Mouse (Mus musculus) hindbrain, embryonic 10.5 days (tissue): ENCODE data around the gene Tmprss6. TPM values are rescaled to one million over a fixed set of nuclear protein-coding genes. Genes with fewer than 3 reads are reported as not detected.
A peak's percentile ranks its signal among the peaks of the same experiment; 100 is the strongest.

Experiments used
- DNase-seq: peaks from one replicate; pipeline ENCODE4 v3.0.0-alpha.2; 2017; ENCODE audit warnings: low spot score
- H3K27ac ChIP-seq: fragments of 300-500 bp; sonication (generic); 2 replicates; pipeline ENCODE4 v1.5.1; 2016; ENCODE audit warnings: mild to moderate bottlenecking, moderate library complexity
- H3K27me3 ChIP-seq: fragments of 300-500 bp; sonication (generic); 2 replicates; pipeline ENCODE4 v1.6.1; 2016; ENCODE audit warnings: mild to moderate bottlenecking; ENCODE audit not compliant: poor library complexity, insufficient read depth, severe bottlenecking
- H3K36me3 ChIP-seq: fragments of 300-500 bp; sonication (generic); 2 replicates; pipeline ENCODE4 v1.6.1; 2016; ENCODE audit warnings: mild to moderate bottlenecking, moderate library complexity
- H3K4me1 ChIP-seq: fragments of 300-500 bp; sonication (generic); replicated peaks from 2 replicates; pipeline ENCODE4 v1.6.1; 2016; ENCODE audit warnings: mild to moderate bottlenecking
- H3K4me3 ChIP-seq: fragments of 300-500 bp; sonication (generic); 2 replicates; pipeline ENCODE4 v1.5.1; 2016; ENCODE audit warnings: mild to moderate bottlenecking, moderate library complexity
- H3K9me3 ChIP-seq: fragments of 300-500 bp; sonication (generic); 2 replicates; pipeline ENCODE4 v1.6.1; 2016; ENCODE audit warnings: mild to moderate bottlenecking, moderate library complexity
- WGBS: fragments of 180-500 bp; shearing (Covaris S2); methylation state at CpG from one replicate; pipeline ENCODE4 v1.1.7; 2016; 5-methylcytosine and 5-hydroxymethylcytosine counted together
- polyA plus RNA-seq: library from polyadenylated mRNA; unstranded; fragments of >200 nt; fragmentation: Nextera tagmentation; extraction: Ambion mirVana; gene quantifications from 2 replicates; pipeline ENCODE4 v1.2.1, GENCODE M21; 2016

Tmprss6 gene
- not detected in 2 replicates for polyA plus RNA-seq

DNA sequence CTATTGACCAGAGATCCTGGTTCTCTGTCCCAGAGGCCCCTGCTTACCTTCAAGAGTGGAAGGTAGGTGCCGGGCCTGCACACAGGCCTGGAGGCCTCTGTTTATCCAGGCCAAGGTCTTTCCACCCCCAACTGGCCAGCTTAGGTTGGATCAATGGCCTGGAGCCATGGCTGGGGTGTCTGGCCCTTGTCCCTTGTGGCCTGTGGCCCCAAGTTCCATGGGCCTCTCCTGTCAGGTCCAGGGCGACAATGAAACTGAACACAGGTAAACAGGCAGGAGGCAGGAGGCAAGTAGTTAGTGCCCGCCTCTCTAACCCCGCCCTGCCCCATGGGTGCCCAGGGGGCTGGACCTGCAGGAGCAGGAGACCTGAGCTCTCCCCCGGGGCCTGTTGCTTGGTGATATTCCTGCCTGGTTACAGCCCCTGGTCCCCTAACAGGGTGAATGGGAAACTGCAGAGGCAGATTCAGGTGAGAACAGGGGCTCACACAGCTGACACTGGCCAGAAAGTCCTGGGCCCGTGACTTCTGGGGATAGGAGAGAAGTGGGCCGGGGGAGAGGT is at the start of gene Tmprss6:
Gene Tmprss6, minus strand, starts transcription at position 256 of the 559 bp plus-strand sequence.
- WGBS = 81% methylated on average over 7 of the region's 7 CpGs
- no peak for DNase-seq
- Histone ChIP-seq H3K4me1 (peaks cover 17% of the 10 kb centered on the region; the same call in 1 of the 2 replicates), H3K36me3 (no peaks in the 10 kb centered on the region), H3K27ac (no peak within 1 kb of the TSS), H3K9me3 (no peaks in the 10 kb centered on the region), H3K4me3 (no peak within 1 kb of the TSS), H3K27me3 (peaks cover 3% of the 10 kb centered on the region; the same call in 1 of the 2 replicates)

DNA sequence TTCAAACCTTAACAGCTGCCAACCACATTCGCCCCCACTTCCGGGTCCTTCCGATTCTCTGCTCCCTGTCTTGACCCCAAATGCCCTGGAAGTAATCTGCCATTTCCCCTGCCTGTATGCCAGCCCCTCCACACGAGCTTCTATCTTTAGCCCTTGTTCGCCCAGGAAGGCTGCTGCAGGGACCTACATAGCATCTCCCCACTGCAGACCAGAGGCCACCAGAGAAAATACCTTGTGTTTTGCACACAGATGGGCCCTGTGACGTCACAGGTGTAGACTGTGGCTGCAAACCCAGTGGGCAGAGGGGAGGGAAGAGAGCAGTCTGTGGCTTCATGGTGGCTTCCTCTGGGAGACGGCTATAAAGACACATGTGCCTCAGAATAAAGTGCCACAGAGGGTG is 49.8 kb upstream of the Tmprss6 start:
- DNase-seq = no peak
- peaks cover 47% of the 10 kb centered on the region for H3K4me1 ChIP-seq
- 67% methylated on average over 7 of the region's 7 CpGs for WGBS

DNA sequence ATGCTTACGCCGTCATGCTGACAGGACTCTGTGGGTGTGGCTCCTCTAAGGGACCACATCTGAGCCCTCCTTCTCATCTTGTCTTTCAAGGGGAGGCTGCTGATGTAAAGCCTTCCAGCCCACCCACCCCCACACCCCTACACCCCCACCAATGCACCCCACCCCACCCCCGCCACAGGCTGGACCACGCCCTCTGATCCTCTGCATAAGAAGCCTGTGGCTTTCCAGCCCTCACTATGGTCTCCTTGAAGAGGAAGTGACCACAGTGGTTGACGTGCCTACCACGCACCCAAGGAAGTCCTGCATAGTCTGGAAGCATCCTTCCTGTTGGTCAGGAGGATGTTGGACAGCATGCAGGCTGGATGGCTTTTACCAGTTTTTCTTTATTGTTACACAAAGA is 47.3 kb upstream of the Tmprss6 start:
- H3K27ac ChIP-seq = 0 out of 2 replicates have a peak overlapping the region, but pooled peaks have one; percentile 8
- 88% methylated on average over 6 of the region's 6 CpGs for WGBS
- no peak overlapping the region for H3K4me3 ChIP-seq
- H3K9me3 ChIP-seq = no peaks in the 10 kb centered on the region
- H3K4me1 ChIP-seq = peaks cover 37% of the 10 kb centered on the region
- no peaks in the 10 kb centered on the region for H3K36me3 ChIP-seq
- H3K27me3 ChIP-seq = no peaks in the 10 kb centered on the region
- no peak for DNase-seq

More for the DNA sequence above, 49.8 kb upstream of the Tmprss6 start:
- H3K27me3 ChIP-seq = no peaks in the 10 kb centered on the region
- no peak overlapping the region for H3K4me3 ChIP-seq
- H3K36me3 ChIP-seq = no peaks in the 10 kb centered on the region
- H3K9me3 ChIP-seq = no peaks in the 10 kb centered on the region
- H3K27ac ChIP-seq = no peak overlapping the region

DNA sequence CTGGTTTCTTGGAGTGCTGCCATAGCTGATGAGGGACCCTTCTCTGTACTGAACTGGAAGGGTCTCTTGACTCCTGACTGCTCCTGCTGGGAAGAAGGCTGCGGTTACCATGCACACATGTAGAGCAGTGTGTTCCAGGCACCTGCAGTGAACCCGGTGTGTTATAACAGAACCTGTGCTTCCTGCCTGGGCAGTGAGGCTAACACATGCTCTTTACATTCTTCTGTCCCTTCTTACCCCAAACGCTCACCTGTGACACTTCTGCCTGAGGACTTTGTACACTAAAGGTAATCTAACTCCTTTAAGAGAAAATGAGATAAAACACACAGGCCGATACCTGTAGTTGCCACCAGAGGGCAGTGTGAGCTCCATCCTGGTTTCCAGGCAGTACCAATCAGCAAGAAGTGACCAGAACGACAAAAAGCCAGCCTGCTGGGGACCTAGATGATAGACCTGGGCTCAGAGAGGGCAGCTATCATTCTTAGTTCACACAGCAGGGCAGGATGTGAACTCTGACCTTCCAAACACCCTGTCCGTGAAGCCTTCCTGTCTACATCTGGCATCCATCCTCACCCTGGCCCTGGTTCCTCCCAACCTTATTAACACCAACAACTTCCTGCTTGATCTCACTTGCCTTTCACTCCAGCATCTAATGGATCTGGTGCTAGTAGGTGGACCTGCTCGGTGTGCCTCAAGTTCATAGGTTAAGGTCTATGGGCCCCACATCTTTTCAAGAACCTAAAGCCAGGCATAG is 46.1 kb upstream of the Tmprss6 start:
- peaks cover 38% of the 10 kb centered on the region for H3K4me1 ChIP-seq
- H3K27me3 ChIP-seq = no peaks in the 10 kb centered on the region
- WGBS = 32% methylated on average over 7 of the region's 7 CpGs
- H3K36me3 ChIP-seq = no peaks in the 10 kb centered on the region
- H3K4me3 ChIP-seq = no peak overlapping the region
- DNase-seq = peak; percentile 79
- no peaks in the 10 kb centered on the region for H3K9me3 ChIP-seq
- H3K27ac ChIP-seq = peak overlapping the region; percentile 60

DNA sequence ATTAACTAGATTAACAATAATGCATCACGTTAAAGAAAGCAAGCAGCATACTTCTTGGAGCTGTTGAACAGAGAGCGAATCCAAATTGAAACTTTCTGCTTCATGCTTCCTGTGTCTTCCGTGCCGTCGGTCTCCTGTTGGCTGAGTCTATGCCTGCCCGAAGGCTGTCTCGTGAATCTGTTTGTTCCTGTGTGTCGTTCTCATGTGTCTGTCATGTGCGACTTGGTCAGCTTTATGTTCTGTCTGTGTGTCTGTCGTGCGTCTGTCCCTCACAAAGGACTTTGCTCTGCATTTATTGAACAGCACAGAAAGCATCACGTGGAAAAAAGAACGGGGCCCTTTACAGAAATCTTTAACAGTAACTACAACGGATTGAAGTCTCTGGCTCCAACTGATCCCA is 44.6 kb upstream of the Tmprss6 start:
- H3K4me1 ChIP-seq = peaks cover 36% of the 10 kb centered on the region

DNA sequence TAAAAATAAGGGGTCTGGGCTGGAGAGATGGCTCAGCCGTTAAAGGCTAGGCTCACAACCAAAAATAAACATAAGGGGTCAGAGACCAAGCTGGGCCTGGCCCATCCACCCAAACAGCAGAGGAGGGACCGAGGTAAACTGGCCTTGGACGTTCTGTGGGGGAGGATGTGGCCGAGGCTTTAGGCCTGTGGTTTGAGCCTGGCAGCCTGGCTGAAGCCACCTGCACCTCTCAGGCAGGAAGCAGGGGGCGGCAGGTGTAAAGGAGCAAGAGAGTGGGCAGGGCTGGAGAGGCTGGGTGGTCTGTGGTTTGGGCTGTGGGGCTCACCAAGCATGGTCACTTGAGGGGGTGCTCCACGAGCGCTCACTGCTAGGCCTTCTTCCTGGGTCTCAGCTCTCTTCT is 43.5 kb upstream of the Tmprss6 start:
- WGBS = 79% methylated on average over 7 of the region's 7 CpGs
- no peaks in the 10 kb centered on the region for H3K27me3 ChIP-seq
- no peaks in the 10 kb centered on the region for H3K36me3 ChIP-seq
- H3K4me3 ChIP-seq = no peak overlapping the region
- DNase-seq = no peak
- peak overlapping the region; percentile 50; the same call in 1 of the 2 replicates for H3K27ac ChIP-seq
- H3K9me3 ChIP-seq = no peaks in the 10 kb centered on the region
- peaks cover 36% of the 10 kb centered on the region for H3K4me1 ChIP-seq

More for the DNA sequence above, 44.6 kb upstream of the Tmprss6 start:
- no peak for DNase-seq
- H3K27ac ChIP-seq = no peak overlapping the region
- WGBS = 90% methylated on average over 14 of the region's 14 CpGs
- no peaks in the 10 kb centered on the region for H3K27me3 ChIP-seq
- no peaks in the 10 kb centered on the region for H3K36me3 ChIP-seq
- H3K4me3 ChIP-seq = no peak overlapping the region
- no peaks in the 10 kb centered on the region for H3K9me3 ChIP-seq

DNA sequence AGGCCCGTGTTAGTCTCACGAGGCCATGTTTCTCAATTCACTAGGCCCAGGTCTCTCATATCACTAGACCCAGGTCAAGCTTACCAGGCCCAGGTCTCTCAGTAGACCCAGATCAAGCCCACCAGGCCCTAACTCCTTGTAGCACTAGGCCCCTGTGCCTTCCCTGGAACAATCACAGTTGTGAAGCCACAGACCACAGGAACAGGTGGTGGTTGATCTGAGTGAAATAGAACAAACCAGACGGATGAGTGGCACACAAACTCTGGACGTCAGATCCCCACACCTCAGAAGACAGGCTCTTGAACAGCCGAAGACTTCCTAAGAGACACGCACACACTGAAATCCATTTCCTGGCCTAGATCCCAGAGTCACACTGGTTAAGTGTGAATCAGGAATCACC is 42.3 kb upstream of the Tmprss6 start:
- WGBS = 88% methylated on average over 6 of the region's 6 CpGs

DNA sequence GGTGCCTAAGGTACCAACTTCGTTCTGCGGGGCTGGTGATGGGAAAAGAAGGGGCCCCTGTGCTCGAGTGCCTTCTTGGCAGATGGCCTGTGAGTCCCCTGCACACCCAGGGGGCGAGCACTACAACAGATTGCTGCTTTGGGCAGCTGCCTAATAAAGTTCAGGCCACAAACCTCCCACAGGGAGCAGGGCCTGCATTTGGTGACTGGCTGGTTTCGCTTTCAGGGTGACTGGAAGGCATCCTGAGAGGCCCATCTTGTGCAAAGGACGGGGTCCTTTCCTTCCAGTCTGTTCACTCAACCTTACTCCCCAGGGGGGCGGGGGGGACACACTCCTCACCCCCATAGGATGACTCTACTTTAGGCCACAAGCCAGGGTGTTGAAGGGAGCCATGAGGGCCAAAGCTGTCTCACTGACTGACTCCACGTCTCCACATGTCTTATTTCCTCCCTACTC is 41.7 kb upstream of the Tmprss6 start:
- 63% methylated on average over 8 of the region's 8 CpGs for WGBS
- H3K4me1 ChIP-seq = peaks cover 24% of the 10 kb centered on the region
- no peaks in the 10 kb centered on the region for H3K36me3 ChIP-seq
- no peaks in the 10 kb centered on the region for H3K27me3 ChIP-seq
- H3K9me3 ChIP-seq = no peaks in the 10 kb centered on the region
- no peak for DNase-seq
- peak overlapping the region; percentile 81 for H3K27ac ChIP-seq
- H3K4me3 ChIP-seq = 0 out of 2 replicates have a peak overlapping the region, but pooled peaks have one; percentile 10

More for the DNA sequence above, 42.3 kb upstream of the Tmprss6 start:
- H3K4me1 ChIP-seq = peaks cover 29% of the 10 kb centered on the region
- H3K27ac ChIP-seq = peak overlapping the region; percentile 81
- DNase-seq = no peak
- no peaks in the 10 kb centered on the region for H3K9me3 ChIP-seq
- H3K27me3 ChIP-seq = no peaks in the 10 kb centered on the region
- no peaks in the 10 kb centered on the region for H3K36me3 ChIP-seq
- H3K4me3 ChIP-seq = no peak overlapping the region

DNA sequence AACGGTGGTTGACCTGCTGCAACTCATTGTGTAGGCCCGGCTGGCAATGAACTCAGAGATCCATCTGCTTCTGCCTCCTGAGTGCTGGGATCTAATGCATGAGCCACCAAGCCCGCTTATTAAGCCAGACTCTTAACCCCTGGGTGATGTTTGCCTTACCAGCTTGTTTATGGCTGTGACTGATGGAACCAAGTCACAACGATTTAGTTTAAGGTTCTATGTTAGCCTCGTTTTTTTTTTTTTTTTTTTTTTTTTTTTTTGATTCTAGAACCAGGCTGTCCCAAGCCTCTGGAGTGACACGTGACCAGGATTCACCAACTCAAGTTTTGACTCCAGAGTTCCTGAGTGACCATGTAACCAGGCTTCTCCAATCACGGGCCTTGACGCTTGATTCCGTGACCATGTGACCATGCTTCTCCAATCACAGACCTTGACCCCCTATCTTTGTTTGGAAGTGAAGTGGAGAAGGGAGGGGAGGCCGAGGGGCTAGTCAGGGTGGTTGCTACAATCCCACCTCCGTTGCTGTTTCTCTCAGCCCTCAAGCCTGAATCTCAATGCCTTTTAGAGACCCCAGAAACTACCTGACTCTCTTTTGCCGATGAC is 41.0 kb upstream of the Tmprss6 start:
- Histone ChIP-seq H3K36me3 (no peaks in the 10 kb centered on the region), H3K9me3 (peaks cover 7% of the 10 kb centered on the region; the same call in 1 of the 2 replicates), H3K27ac (peak overlapping the region; percentile 81), H3K4me3 (0 out of 2 replicates have a peak overlapping the region, but pooled peaks have one; percentile 10), H3K27me3 (no peaks in the 10 kb centered on the region), H3K4me1 (peaks cover 16% of the 10 kb centered on the region)
- WGBS = 47% methylated on average over 12 of the region's 12 CpGs
- DNase-seq = peak; percentile 62

DNA sequence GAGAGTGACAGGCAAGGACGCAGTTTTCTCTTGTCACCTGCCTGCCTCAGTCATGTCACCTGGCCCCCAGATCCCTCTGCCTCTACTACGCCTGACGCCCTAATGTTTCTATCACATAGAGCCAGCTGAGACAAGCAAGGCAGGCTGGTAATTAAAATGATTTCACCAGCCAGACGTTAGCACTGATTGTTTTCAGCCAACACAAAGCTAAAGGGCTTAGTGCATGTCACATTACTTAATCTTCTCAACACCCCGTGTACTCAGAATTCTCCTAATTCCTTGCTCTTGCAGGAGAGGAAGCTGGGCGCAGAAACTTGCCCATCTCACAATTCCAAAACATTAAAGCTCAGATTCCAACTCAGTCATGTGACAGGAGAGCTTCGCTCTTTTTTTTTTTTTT is 40.0 kb upstream of the Tmprss6 start:
- peaks cover 13% of the 10 kb centered on the region for H3K4me1 ChIP-seq
- DNase-seq = no peak
- 85% methylated on average over 7 of the region's 7 CpGs for WGBS

DNA sequence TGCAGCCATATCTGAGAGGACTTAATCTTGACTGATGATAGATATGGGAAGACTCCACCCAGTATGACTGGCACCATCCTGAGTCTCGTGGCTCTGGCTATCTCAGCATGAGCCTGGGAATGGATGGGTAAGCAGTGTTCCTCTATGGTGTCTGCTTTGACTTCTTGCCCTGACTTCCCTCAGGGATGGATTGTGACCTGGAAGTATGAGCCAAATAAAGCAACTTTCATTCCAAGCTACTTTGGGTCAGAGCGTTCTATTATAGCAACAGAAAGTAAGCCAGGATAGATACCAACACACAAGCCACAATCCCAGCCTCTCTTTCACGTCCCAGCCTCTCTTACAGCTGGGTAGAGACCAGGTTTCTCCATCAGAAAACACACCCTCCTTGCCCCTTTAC is 37.1 kb upstream of the Tmprss6 start:
- Histone ChIP-seq H3K27ac (no peak overlapping the region), H3K9me3 (peaks cover 8% of the 10 kb centered on the region; the same call in 1 of the 2 replicates), H3K36me3 (no peaks in the 10 kb centered on the region), H3K4me3 (no peak overlapping the region), H3K27me3 (no peaks in the 10 kb centered on the region), H3K4me1 (peaks cover 11% of the 10 kb centered on the region)
- 82% methylated on average over 3 of the region's 3 CpGs for WGBS
- DNase-seq = no peak

More for the DNA sequence above, 40.0 kb upstream of the Tmprss6 start:
- no peak overlapping the region for H3K4me3 ChIP-seq
- no peaks in the 10 kb centered on the region for H3K36me3 ChIP-seq
- H3K27me3 ChIP-seq = no peaks in the 10 kb centered on the region
- H3K27ac ChIP-seq = no peak overlapping the region
- H3K9me3 ChIP-seq = peaks cover 8% of the 10 kb centered on the region; the same call in 1 of the 2 replicates

DNA sequence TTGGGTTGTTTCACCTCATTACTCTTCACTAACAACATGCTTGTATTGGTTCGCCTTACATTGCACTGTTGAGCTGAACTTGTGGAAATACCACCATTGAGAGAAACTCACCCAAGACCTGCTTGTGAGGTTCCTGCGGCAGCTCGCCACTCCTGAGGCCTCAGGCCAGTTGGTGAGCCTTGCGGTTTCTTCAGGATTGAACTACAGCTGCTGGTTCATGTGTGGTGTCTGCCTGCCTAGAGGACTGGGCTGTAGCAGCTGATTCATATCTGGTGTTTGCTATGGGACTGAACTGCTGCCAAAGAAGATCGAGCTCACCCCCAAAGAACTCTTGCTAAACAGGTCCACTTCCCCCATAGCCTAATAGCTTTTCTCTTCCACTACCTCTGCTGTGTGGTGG is 36.4 kb upstream of the Tmprss6 start:
- Histone ChIP-seq H3K4me3 (no peak overlapping the region), H3K27ac (no peak overlapping the region), H3K27me3 (no peaks in the 10 kb centered on the region), H3K4me1 (peaks cover 4% of the 10 kb centered on the region), H3K36me3 (no peaks in the 10 kb centered on the region), H3K9me3 (peaks cover 8% of the 10 kb centered on the region; the same call in 1 of the 2 replicates)
- WGBS = 91% methylated on average over 5 of the region's 5 CpGs
- no peak for DNase-seq

DNA sequence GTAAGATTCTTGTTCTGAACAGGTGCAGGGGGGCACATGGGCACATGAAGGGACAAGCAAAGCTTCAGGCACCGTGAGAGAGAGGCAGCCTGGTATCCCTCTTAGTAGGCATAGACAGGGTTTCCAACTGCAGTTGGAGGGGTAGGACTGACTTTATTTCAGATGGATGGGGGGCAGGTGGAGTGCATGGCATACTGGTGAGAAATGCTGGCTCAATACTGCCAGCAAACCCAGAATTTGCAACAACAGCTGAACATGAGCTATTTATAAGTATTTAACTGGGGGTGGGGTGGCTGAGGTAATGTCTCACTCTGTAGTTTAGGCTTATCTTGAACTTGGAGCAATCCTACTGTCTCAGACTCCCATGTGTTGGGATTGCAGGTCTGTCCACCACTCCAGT is 35.6 kb upstream of the Tmprss6 start:
- no peak for DNase-seq
- WGBS = 78% methylated on average over 1 of the region's 1 CpGs
- no peak overlapping the region for H3K4me3 ChIP-seq
- H3K27ac ChIP-seq = no peak overlapping the region
- H3K36me3 ChIP-seq = no peaks in the 10 kb centered on the region
- no peaks in the 10 kb centered on the region for H3K27me3 ChIP-seq
- no peaks in the 10 kb centered on the region for H3K4me1 ChIP-seq
- H3K9me3 ChIP-seq = peaks cover 8% of the 10 kb centered on the region; the same call in 1 of the 2 replicates
